Mouse (Mus musculus): ENCODE data around the gene Fmod.

The Fmod gene

DNA sequence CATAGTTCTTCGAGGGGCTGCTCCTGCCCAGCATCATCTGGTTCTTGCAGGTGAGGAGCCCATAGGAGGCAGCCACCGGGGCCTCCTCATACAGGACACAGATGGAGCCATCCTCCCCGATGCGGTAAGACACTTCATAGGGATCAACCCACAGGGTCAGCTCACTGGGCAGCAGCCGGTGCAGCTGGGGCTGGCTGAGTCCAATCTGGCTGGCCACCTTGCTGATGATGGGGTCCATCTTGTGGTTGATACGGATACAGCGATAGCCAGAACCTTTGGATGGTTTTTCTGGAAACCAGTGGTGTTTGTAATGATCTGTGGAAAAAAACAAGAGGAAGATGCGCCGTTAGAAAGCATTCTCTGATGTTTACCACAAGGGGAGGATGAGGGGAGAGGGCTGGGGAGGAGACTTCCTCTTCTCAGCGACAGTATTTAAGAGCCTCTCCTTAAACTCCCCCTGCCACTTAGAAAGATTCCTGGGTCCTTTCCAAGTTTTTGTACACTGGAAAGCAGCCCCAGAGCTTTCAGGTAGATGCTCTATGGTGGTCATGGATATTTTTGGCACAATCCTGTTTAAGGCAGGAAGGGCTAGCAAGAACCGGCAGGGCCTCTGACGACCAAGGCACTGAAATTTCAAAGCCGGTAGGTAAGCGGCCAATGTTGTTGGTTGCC is 40.5 kb downstream of the Fmod start:
- peak; percentile 51 for DNase-seq

DNA sequence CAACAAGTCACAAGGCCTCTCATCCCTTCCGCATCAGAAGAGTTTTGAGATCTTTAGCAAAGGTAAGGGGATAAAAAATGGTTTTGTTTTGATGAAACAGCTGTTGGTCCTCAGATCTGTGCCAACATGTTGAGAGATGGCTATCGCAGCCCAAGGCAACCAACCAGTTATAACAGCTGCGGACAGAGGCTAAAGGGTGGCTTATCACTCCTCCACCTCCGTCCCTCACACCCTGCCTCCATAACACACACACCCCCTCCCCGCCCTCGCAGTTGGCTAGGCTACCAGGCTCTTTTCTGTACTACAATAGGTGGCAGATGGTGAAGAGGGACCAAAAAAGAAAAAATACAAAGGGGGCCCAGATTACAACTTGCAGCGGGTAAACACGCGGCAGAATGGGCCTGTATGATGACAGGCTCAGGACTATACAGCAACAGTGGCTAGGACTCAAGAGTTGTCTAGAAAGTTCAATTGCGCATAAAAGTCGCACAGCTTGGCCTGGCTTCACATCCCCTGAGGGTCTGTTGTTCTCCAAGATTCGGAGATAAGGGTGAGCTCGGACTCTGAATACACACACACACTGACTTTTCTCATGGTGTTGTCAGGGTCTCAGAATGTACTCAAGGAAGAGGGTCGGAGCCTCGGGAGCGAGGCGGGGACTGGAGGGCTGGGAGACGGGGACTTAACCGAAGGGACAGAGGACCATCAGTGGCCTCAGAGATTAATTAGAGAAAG is 41.2 kb downstream of the Fmod start:
- peak; percentile 43 for DNase-seq

DNA sequence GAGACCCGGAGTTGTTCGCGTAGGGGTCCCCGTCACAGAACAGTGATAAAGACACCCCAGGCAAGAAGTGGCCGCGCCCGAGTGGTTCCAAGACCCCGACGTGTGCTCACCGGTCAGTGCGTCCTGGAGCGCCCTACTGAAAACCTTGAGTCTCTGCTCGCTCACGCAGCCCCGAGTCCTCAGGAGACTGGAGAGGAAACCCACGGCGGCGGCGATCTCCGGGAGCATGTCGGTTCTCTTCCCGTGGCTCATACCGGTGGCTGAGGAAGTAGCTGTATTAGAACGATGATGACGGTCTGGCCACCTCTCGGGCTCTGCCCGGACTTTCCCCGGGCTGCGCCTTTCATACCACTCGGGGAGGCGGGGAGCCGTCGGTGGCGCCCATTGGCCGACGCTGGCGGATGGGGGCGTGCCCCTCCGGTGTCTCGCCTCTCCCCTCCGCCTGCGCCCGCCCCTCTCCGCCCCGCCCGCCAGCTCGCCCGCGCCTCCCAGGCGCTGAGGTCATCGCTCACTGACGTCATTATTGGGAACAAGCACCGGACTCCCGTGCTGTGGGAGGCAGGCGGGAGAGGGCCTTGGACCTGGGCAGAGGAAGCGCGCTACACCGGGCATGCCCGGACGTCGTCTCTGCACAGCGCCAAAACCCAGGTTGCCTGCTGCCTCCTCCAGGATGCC is 41.9 kb downstream of the Fmod start, which contains the start of gene Btg2:
Gene Btg2, minus strand, starts transcription at position 319 of the 675 bp plus-strand sequence.
- peak; percentile 99 for DNase-seq

- peak; percentile 86 for DNase-seq
Observed at GRCm38 (mm10) chr1:134079477-134080163, 42.6 kb downstream of the Fmod start.

- no peak for DNase-seq
Observed at GRCm38 (mm10) chr1:134080406-134080805, 43.4 kb downstream of the Fmod start.

DNA sequence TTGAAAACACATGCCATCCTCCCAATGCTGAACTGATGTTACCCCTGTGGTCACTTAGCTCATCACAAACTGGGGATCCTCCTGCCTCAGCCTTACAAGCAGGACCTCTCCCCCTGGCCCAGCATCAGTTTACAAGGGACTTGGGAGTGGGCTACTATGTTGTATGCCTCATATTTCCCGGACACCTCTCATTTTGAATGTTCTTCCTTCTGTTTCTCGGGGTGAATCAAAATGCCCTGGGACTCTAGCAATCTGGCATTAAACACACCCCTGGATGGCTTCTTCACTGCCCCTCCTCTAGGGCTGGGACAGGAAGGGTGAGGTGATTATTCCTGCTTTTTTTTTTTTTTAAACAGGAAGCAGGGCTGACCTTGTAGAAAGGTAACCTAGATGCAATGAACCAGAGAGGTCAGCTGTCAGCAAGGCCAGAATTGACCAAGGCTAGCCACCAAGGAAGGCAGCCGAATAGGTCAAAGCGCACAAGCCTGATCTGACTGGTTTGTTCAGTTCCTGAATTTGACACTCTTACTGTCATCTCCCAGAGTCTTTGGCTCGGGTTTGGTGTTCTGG is 43.9 kb downstream of the Fmod start:
- DNase-seq, result no peak

- peak; percentile 53 for DNase-seq
Observed at GRCm38 (mm10) chr1:134082987-134083516, 46.0 kb downstream of the Fmod start.

GRCm38 (mm10) chr1:134083676-134084075 is 46.6 kb downstream of the Fmod start:
- DNase-seq, result no peak

- no peak for DNase-seq
Observed at GRCm38 (mm10) chr1:134084128-134084527, 47.1 kb downstream of the Fmod start.

DNA sequence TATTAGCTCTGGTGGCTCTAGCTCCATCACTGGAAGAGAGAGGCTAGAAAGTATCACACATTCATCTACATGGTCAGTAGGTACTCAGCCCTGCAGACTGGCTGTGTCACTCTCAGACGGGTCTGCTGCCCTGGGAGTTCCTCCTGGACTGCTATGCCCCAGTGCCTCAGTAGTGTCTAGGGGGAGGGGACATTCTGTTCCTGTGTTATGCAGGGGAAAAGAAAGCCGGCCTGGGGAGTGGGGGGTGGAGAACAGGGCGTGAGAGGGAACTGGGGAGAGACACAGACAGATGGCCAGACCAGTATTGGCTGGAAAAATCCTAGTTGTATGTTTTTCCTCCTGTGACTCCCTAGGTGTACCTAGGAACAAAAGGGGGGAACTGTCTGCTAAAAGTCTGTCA is 49.0 kb downstream of the Fmod start:
- no peak for DNase-seq

DNA sequence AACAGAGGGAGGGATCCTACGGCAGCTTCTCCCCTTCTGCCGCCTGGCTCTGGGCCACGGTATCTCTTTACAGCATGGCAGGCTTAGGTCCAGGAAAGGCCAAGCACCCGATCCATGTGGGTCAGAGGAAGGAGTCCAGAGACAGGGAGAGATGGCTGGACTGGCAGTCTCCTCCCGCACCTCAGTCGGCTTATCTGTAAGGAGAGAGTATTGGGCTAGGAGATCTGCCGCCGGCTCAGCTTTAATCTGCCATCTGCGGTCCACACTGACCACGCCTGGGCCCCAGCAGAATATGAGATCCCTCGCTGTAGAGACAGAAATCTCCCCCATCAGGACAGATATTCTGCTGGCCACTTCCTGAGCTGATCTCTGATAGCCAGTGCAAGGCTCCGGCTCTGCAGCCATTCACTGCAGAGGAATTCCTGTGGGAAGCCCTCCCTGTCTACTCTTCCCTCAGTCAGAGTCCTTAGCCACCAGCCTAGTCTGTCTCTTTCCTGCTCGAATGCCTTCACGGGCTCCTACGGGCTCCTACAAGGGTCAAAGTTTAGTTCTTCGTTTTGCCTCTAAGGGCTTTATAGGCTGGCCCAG is 49.9 kb downstream of the Fmod start:
- peak; percentile 53 for DNase-seq

DNA sequence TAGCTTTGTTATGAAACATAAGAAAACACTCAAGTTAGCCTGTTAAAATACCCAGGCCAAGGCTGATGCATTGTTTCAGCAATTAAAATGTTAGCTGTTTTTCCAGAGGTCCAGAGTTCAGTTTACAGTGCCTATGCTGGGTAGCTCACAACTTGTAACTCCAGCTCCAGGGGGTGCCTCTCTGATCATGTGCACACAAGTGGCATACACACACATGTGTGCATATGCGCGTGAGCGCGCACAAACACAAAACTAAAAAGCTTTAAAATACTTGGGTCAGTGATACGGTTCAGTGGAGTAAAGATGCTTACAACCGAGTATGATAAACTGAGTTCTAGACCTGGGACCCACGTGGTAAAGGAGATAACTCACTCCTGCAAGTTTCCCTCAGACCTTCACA is 52.0 kb downstream of the Fmod start:
- no peak for DNase-seq

- DNase-seq, result no peak
Observed at GRCm38 (mm10) chr1:134091851-134092250, 54.8 kb downstream of the Fmod start.

DNA sequence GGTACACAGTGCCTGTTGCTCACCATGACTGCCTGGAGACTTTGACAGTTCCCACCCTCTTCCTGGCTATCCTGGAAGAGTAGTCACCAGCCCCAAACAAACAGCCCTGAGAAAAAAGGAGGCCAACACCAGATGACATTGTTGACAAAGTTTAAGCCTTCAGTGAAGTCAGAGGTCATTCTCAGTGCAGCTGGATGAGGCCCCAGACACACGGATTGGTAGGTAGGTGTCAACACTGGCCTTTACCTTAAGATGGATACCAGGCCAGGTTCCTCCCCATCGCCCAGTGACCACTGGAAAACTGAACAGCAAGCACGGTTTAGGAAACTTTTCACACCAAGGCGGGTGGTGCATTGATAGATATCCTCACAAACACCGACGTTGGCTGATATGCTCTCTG is 55.3 kb downstream of the Fmod start:
- DNase-seq, result no peak

DNA sequence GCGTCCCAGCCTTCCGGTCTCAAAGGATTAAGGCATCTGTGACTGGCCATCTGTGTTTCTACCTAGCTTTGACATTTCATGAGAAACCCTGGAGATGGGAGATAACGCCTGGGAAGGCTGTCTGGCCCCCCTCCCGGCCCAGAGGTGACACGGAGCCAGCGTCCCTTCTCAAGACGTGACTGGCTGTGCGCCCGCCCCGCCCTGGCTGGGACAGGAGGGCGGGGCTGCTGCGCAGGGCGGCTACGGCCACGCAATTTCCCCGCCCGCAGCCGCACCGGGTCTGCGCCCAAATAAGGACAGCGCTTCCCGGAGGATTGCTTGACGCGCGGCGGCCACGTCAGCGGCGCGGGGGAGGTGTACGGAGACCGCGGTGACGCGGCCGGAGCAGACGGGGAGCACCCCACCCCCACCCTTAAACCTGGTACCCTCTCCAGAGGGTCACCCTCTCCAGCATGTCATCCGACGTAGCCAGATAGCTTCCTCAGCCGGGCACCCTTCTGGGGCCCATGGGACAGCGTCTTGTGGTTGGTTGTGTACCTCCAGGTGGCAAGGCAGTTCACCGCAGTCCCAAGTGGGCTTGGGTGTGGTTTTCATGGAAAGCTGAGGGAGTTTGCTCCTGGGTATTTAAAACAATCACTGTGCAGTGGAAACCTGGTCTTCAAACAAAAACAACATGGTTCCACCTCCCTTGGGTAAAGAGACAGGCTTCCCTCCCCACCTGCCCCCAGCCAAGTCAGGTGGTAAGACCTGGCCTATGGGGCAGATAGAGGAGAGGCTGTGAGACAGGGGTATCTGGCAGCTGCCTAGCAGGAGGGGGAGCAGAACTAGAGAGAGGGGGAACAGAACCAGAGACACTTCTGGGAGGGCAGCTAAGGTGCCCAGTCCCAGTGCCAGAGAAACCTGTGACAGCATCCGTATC is 56.1 kb downstream of the Fmod start:
- peak; percentile 96 for DNase-seq

GRCm38 (mm10) chr1:134093771-134094526 is 56.9 kb downstream of the Fmod start:
- peak; percentile 65 for DNase-seq

DNA sequence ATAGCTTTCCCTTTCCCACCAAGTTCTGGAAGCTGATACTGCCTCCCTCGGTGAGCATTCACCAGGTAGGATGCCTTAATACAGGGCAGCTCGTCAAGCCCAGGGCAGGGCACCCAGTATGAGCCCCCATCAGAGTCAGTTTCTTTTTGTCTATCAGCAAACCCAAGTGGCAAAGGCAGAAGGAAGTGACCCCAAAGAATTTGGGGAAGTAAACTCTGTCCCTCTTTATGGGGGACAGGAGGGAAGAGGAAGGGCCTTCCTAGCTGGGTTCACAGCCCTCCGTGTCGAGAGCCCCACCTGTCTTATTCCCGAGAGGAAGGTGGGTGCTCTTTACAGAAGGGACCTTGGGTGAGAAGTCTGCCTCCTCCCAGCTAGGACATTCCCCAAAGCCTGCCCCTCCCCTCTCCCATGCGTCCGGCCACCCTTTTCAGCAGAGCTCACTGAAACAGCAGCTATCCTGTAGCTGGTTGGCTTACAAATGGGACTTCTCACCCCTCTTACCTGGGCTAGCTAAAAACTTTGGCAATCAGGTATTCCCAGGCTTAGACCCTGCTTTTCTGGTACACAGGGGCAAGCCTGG is 58.1 kb downstream of the Fmod start:
- no peak for DNase-seq

DNA sequence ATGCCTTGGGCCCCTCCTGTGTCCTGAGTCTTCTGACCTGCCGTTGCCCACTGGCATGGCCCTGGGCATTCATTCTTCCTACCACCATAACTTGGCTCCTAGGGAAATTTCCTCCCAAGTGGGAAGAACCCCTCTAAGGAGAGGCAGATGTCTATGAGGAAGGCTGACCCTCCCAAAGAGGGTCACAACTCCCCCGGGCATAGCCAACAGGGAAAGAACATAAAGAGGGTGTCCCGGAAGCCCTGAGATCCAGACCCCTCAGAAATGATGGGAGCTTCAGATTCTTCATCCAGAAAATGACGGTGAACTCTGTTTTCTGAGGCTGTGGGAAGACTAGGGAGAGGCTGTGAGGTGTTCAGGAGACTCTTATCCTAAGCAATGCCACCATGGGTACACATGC is 58.7 kb downstream of the Fmod start:
- DNase-seq, result no peak

- peak; percentile 75 for DNase-seq
Observed at GRCm38 (mm10) chr1:134096264-134096934, 59.3 kb downstream of the Fmod start.

Data from lung, postnatal 14 days (tissue).